Mouse (Mus musculus) monocyte, adult 59 days (primary cell): ENCODE data around the gene Nanog. TPM values are rescaled to one million over a fixed set of nuclear protein-coding genes. Genes with fewer than 3 reads are reported as not detected.

ENCODE experiments used
- total RNA-seq, 2 experiments: library from RNA; stranded (reverse); gene quantifications; one replicate each; pipeline ENCODE4 v1.2.4; 2023

The Nanog gene
- not detected for total RNA-seq

GRCm38 (mm10) chr6:122707036-122707800, at the start of gene Nanog:
Nanog (plus strand) TSS chr6:122707489.

Other genes with a start within 250 kb of the Nanog start
- not detected for gene Rimklb, start 208.7 kb upstream of the Nanog start, total RNA-seq
- under 1 TPM in 1 of 2 experiments, not detected in 1; 0.71 TPM for gene Mfap5, start 201.6 kb upstream of the Nanog start, total RNA-seq
- not detected for gene Aicda, start 153.7 kb upstream of the Nanog start, total RNA-seq
- 100 to 1,000 TPM; 346 to 368 TPM for gene Apobec1, start 105.0 kb upstream of the Nanog start, total RNA-seq
- under 1 TPM; 0.52 to 0.64 TPM for gene Gdf3, start 97.4 kb upstream of the Nanog start, total RNA-seq
- gene Dppa3, start 81.1 kb upstream of the Nanog start, total RNA-seq: not detected
- 1 to 10 TPM; 4.6 to 7.1 TPM for gene Slc2a3, start 94.2 kb downstream of the Nanog start, total RNA-seq
- gene Foxj2, start 112.4 kb downstream of the Nanog start, total RNA-seq: 10 to 100 TPM; 36.7 to 38.0 TPM
- 1 to 10 TPM; 1.2 to 1.9 TPM for gene C3ar1, start 148.7 kb downstream of the Nanog start, total RNA-seq
- 10 to 100 TPM; 96.4 to 96.9 TPM for gene Necap1, start 167.0 kb downstream of the Nanog start, total RNA-seq
- 100 to 1,000 TPM; 455 to 474 TPM for gene Clec4a1, start 214.4 kb downstream of the Nanog start, total RNA-seq
- 100 to 1,000 TPM; 451 to 523 TPM for gene Clec4a3, start 245.0 kb downstream of the Nanog start, total RNA-seq